8 mouse cellular contexts compared by ENCODE assay signal in genomic region chr4:36288813-36289700, GRCm38 (mm10).
DNase-seq lines count a peak whose midpoint lies in the region; ATAC-seq lines count a peak whose summit lies in the region.

No protein-coding gene starts in this region.

- DNase-seq in adrenal gland, postnatal 36 days = peak; percentile 57 to 75
- DNase-seq in embryo, embryonic 10.5 days (ENCODE audit: low spot score) = peak; percentile 76
- DNase-seq in gastrocnemius, postnatal 4 days (ENCODE audit: low spot score in 2 of 2) = peak; percentile 26 to 54
- DNase-seq in kidney, adult 11 months = peak; percentile 26
- DNase-seq in left cerebral cortex, postnatal 14 days (ENCODE audit: low spot score in 2 of 2) = peak; percentile 69 to 75
- DNase-seq in right cerebral cortex, postnatal 10 days (ENCODE audit: low spot score in 2 of 2) = peak; percentile 82 to 83
- DNase-seq in spleen, postnatal 14 days (ENCODE audit: low spot score in 2 of 2) = no peak

- intact Hi-C loops in left cerebral cortex, postnatal 14 days (cut with DNase I) = no loop called here

- peak; percentile 97 for ATAC-seq in megakaryocyte, adult 5-6 weeks (ENCODE audit: poor library complexity, severe bottlenecking)

Comparison
In these comparisons a context has a peak if more than half of its experiments do, and no peak if none do; other contexts are left out.
1. DNase-seq: peak in adrenal gland, postnatal 36 days (2 of 2), embryo, embryonic 10.5 days (single experiment), gastrocnemius, postnatal 4 days (2 of 2), kidney, adult 11 months (single experiment), left cerebral cortex, postnatal 14 days (2 of 2) and right cerebral cortex, postnatal 10 days (2 of 2); none in spleen, postnatal 14 days (0 of 2).